Mouse (Mus musculus): ENCODE measurements around the gene Olfr666.
"Not testable (repeated sequence)": the region's sequence is repeated elsewhere in the genome, so short reads cannot be mapped to it uniquely, and the experiment has no call there.

Gene Olfr666

DNA sequence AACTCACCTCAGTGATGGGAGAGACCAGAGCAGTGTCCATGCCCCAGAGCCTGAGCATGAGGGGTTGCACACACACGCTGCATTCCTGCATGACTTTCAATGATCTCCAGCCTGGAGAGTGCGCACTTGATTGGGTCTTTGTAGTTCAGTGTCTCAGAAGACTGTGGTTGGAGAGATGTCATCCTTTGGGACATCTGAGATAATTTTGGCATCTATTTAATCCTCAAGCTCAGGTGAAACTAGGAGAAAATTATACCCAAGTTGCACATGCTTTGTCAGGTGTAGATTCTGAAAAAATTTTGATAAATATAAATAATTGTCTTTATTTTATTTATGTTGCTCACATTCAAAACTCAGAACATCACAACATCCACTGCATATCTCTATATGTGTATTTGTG, at the start of gene Olfr666:
TSS of gene Olfr666 (minus strand) at position 101 of the 400 bp plus-strand sequence.
- no peak for ATAC-seq (ENCODE audit: low TSS enrichment)

- ATAC-seq (ENCODE audit: low TSS enrichment) = no peak
These were observed 38.2 kb upstream of the Olfr666 start, which contains the start of gene Olfr669 for GRCm38 (mm10) chr7:104933940-104934339. TSS of gene Olfr669 (plus strand) at chr7:104934240.

- no peak for ATAC-seq (ENCODE audit: low TSS enrichment)
These were observed 32.2 kb upstream of the Olfr666 start, which contains the start of gene Olfr668 for GRCm38 (mm10) chr7:104927957-104928356. TSS of gene Olfr668 (minus strand) at chr7:104928057.

- no peak for ATAC-seq (ENCODE audit: low TSS enrichment)
These were observed 25.6 kb upstream of the Olfr666 start, which contains the start of gene Olfr667 for GRCm38 (mm10) chr7:104921382-104921781. TSS of gene Olfr667 (minus strand) at chr7:104921482.

- no peak for ATAC-seq (ENCODE audit: low TSS enrichment)
These were observed 18.0 kb downstream of the Olfr666 start, which contains the start of gene Olfr665 for GRCm38 (mm10) chr7:104877731-104878130. TSS of gene Olfr665 (plus strand) at chr7:104878031.

GRCm38 (mm10) chr7:104861381-104861780, 34.4 kb downstream of the Olfr666 start:
- no peak for ATAC-seq (ENCODE audit: low TSS enrichment)

GRCm38 (mm10) chr7:104857683-104858082, 38.1 kb downstream of the Olfr666 start:
- ATAC-seq (ENCODE audit: low TSS enrichment) = no peak

DNA sequence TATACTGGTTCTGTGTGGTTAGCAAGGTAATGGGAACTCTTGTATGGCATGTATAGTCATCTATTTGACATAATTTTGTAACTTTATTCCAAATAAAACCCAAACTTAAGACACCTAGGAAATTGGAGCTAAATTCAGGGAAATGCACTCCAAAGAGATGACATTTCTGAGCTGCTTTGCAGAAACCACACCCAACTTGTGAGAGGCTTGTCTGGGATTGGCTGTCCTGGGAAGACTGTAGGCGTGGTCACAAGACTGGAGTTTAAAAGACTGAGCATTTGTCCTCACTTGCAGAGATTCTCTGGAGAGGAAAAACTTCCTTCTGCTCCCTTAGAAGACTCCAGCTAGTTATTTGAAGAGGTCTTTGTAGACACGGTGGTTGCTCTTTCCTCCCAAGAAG, 39.0 kb downstream of the Olfr666 start, which contains the start of gene Usp17la:
TSS of gene Usp17la (plus strand) at position 301 of the 400 bp plus-strand sequence.
- not testable (repeated sequence) for ATAC-seq (ENCODE audit: low TSS enrichment)

DNA sequence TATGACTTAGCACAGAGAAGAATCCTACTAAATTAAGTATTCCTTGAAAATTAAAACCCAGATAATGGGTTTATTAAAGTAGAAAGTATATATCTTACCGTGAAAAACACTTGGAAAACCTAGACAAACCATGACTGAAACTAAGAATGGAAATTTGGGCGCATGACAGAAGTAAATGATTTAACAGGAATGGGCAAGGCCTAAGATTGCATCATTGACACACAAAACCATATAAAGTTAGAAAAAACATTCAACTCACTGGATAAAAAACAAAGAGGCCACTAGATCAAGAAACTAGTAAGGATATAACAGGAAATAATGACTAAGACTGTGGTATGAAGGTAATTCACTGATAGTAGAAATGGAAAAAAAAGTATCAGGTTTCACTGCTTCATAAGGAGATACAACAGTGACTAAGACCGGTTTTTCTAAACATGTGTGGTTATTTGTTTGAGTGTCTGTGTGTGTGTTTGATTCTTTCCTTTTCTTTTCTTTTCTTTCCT, 40.5 kb downstream of the Olfr666 start:
- ATAC-seq (ENCODE audit: low TSS enrichment) = no peak

- ATAC-seq (ENCODE audit: low TSS enrichment) = not testable (repeated sequence)
These were observed 44.2 kb downstream of the Olfr666 start for GRCm38 (mm10) chr7:104851546-104851945.

DNA sequence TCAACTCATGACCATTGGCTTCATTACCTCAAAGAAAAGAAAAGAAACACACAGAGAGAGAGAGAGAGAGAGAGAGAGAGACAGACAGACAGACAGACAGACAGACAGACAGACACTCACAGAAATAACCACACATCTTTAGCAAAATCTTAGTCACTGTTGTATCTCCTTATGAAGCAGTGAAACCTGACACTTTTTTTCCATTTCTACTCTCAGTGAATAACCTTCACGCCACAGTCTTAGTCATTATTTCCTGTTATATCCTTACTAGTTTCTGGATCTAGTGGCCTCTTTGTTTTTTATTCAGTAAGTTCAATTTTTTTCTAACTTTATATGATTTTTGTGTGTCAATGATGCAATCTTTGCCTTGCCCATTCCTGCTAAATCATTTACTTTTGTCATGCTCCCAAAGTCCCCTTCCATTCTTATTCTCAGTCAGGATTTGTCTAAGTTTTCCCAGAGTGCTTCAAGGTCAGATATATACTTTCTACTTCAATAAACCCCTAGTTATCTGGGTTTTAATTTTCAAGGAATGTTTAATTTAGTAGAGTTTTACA, 51.9 kb downstream of the Olfr666 start:
- no peak for ATAC-seq (ENCODE audit: low TSS enrichment)

DNA sequence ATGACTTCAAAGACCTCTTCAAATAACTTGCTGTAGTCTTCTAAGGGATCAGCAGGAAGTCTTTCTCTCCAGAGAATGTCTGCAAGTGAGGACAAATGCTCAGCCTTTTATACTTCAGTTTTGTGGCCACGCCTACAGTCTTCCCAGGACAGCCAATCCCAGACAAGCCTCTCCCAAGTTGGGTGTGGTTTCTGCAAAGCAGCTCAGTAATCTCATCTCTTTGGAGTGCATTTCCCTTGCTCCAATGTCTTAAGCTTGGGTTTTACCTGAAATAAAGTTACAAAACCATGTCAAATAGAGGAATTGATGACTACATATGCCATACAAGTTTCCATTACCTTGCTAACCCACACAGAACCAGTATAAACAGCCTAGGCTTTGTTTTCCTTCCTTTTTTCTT, 53.2 kb downstream of the Olfr666 start, which contains the start of gene Usp17lb:
TSS of gene Usp17lb (minus strand) at position 101 of the 400 bp plus-strand sequence.
- no peak for ATAC-seq (ENCODE audit: low TSS enrichment)
